Mouse (Mus musculus): ENCODE results near the gene Pacrg. TPM values are rescaled to one million over a fixed set of nuclear protein-coding genes. Genes with fewer than 3 reads are reported as not detected.

Pacrg gene
- total and polyA plus RNA-seq, 2 experiments = not detected

DNA sequence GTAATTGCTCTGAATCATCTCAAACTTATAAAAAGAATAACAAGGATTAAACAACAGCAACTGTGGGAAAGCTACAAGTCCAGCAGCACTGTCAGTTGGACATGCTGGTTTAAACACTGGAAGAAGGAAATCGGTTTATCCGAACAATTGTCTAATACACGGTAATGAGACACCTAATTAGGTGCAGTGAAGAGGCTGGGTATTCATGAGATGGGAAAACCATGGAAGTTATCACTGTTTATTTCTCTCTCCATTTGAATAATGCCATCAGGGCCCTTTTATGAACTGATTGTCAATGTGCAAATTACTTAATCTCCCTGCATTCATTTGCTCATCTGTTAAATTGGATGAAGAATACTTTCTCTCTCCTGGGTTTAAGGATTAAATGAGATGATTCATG lies 280.1 kb downstream of the Pacrg start:
- no peaks in the 10 kb centered on the region for H3K79me2 ChIP-seq (ENCODE audit: control insufficient read depth, insufficient read depth, low read length)
- H3K4me3 ChIP-seq (ENCODE audit: insufficient read depth, low read depth, low read length) = no peak overlapping the region
- H3K36me3 ChIP-seq (ENCODE audit: control insufficient read depth, insufficient read depth, low read length) = no peaks in the 10 kb centered on the region
- DNase-seq (ENCODE audit: extremely low read depth, low read depth, low spot score) = no peak
- TF ChIP-seq POLR2A (IDR thresholded peaks at IDR 0.05; ENCODE audit: extremely low read depth, insufficient read depth, low read length) = no peak
- TF ChIP-seq CTCF (IDR thresholded peaks at IDR 0.05; ENCODE audit: low read depth, low read length) = no peak
- peaks cover 4% of the 10 kb centered on the region; the same call in 1 of the 2 replicates for H3K4me1 ChIP-seq (ENCODE audit: control insufficient read depth, insufficient read depth, low read length)
- H3K27ac ChIP-seq (replicated peaks; ENCODE audit: insufficient read depth, low read depth, low read length) = no peak overlapping the region
- WGBS = 88% methylated on average over 3 of the region's 3 CpGs
- H3K27me3 ChIP-seq (ENCODE audit: control insufficient read depth, insufficient read depth, low read length) = no peaks in the 10 kb centered on the region
- H3K9ac ChIP-seq (ENCODE audit: low read depth, low read length) = no peak overlapping the region

GRCm38 (mm10) chr17:10558671-10559070 lies 281.4 kb downstream of the Pacrg start:
- Histone ChIP-seq H3K36me3 (ENCODE audit: control insufficient read depth, insufficient read depth, low read length) (no peaks in the 10 kb centered on the region), H3K9ac (ENCODE audit: low read depth, low read length) (no peak overlapping the region), H3K79me2 (ENCODE audit: control insufficient read depth, insufficient read depth, low read length) (no peaks in the 10 kb centered on the region), H3K4me1 (ENCODE audit: control insufficient read depth, insufficient read depth, low read length) (peaks cover 4% of the 10 kb centered on the region; the same call in 1 of the 2 replicates), H3K4me3 (ENCODE audit: insufficient read depth, low read depth, low read length) (no peak overlapping the region), H3K27me3 (ENCODE audit: control insufficient read depth, insufficient read depth, low read length) (no peaks in the 10 kb centered on the region), H3K27ac (replicated peaks; ENCODE audit: insufficient read depth, low read depth, low read length) (no peak overlapping the region)
- WGBS = 76% methylated on average over 8 of the region's 8 CpGs
- no peak for DNase-seq (ENCODE audit: extremely low read depth, low read depth, low spot score)
- TF ChIP-seq CTCF (IDR thresholded peaks at IDR 0.05; ENCODE audit: low read depth, low read length) (no peak), POLR2A (IDR thresholded peaks at IDR 0.05; ENCODE audit: extremely low read depth, insufficient read depth, low read length) (no peak)

DNA sequence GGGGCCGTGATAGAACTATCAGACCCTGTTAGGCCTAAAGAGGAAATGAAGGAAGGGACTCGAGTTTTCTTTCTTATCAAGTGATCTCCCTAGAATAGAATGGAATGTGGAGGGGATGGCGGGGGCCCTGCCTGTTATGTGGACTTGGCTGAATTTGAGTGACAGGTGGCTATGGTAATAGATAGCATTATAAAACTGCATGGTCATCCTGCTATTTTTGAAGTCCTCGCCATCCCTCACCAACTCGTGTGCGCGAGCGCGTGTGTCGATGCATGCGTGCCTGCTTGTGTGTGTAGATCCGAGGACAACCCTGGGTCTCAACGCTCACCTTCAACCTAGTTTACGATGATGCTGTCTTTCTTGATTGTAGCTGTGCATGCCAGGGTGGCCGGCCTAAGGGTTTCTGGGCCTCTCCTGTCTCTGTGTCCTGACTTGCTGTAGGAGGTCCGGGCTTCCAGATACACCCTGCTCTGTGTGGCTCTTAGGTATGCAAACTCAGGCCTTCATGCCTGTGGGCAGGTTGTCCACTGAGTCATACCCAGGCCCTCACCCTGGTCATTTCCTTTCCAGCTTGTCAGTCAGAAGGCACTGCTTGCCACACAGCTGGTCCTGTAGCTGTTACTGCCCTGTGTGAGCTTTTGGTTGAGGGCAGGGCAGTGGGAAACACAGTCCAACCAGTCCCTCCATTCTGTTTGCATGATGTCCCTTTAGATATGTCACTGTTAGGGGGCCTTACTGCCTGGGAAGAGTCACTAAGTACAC lies 287.6 kb downstream of the Pacrg start:
- no peak for TF ChIP-seq POLR2A (IDR thresholded peaks at IDR 0.05; ENCODE audit: extremely low read depth, insufficient read depth, low read length)
- no peak for TF ChIP-seq CTCF (IDR thresholded peaks at IDR 0.05; ENCODE audit: low read depth, low read length)
- 93% methylated on average over 16 of the region's 16 CpGs for WGBS
- Histone ChIP-seq H3K79me2 (ENCODE audit: control insufficient read depth, insufficient read depth, low read length) (no peaks in the 10 kb centered on the region), H3K27me3 (ENCODE audit: control insufficient read depth, insufficient read depth, low read length) (no peaks in the 10 kb centered on the region), H3K9ac (ENCODE audit: low read depth, low read length) (no peak overlapping the region), H3K4me1 (ENCODE audit: control insufficient read depth, insufficient read depth, low read length) (peaks cover 4% of the 10 kb centered on the region; the same call in 1 of the 2 replicates), H3K27ac (replicated peaks; ENCODE audit: insufficient read depth, low read depth, low read length) (no peak overlapping the region), H3K4me3 (ENCODE audit: insufficient read depth, low read depth, low read length) (no peak overlapping the region), H3K36me3 (ENCODE audit: control insufficient read depth, insufficient read depth, low read length) (no peaks in the 10 kb centered on the region)
- DNase-seq (ENCODE audit: extremely low read depth, low read depth, low spot score) = no peak

DNA sequence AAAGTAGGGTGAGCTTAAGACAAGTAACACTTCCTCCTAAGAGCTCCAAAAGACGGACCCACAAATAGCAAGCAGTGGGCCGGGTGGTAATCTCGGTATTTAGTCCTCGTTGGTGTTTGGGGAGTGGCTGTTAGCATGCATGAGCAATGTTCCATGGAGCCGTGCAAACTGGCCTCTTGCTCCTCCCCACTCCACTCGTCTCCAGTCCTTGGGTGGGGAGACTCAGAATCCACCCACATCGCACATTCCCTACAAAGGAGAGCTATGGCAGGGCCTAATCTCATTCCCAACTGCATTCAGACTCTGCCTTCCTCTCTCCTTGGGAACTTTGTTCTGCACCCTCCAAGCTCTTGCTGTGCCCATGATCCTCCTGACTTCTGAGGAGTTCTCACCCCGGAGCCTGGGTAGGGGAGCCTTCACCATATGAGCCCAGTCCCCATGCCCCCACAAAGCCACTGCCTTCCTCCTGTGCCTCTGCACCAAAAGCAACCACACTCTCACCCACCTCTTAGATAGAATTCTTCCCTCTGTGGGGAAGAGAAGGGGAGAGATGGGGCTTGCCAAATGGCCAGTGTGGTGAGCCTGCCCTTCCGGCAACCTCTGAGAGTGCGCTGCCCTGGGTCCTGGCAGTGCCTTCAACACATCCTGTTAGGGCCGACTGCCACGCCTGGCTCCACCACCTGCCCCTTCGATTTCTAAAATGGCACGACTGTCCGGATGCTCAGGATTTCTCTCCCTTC lies 289.2 kb downstream of the Pacrg start:
- DNase-seq (ENCODE audit: extremely low read depth, low read depth, low spot score) = no peak
- Histone ChIP-seq H3K79me2 (ENCODE audit: control insufficient read depth, insufficient read depth, low read length) (no peaks in the 10 kb centered on the region), H3K36me3 (ENCODE audit: control insufficient read depth, insufficient read depth, low read length) (no peaks in the 10 kb centered on the region), H3K4me3 (ENCODE audit: insufficient read depth, low read depth, low read length) (no peak overlapping the region), H3K4me1 (ENCODE audit: control insufficient read depth, insufficient read depth, low read length) (peaks cover 2% of the 10 kb centered on the region; the same call in 1 of the 2 replicates), H3K27ac (replicated peaks; ENCODE audit: insufficient read depth, low read depth, low read length) (no peak overlapping the region), H3K9ac (ENCODE audit: low read depth, low read length) (no peak overlapping the region), H3K27me3 (ENCODE audit: control insufficient read depth, insufficient read depth, low read length) (no peaks in the 10 kb centered on the region)
- TF ChIP-seq POLR2A (IDR thresholded peaks at IDR 0.05; ENCODE audit: extremely low read depth, insufficient read depth, low read length) (no peak), CTCF (IDR thresholded peaks at IDR 0.05; ENCODE audit: low read depth, low read length) (no peak)
- WGBS = 88% methylated on average over 15 of the region's 15 CpGs

DNA sequence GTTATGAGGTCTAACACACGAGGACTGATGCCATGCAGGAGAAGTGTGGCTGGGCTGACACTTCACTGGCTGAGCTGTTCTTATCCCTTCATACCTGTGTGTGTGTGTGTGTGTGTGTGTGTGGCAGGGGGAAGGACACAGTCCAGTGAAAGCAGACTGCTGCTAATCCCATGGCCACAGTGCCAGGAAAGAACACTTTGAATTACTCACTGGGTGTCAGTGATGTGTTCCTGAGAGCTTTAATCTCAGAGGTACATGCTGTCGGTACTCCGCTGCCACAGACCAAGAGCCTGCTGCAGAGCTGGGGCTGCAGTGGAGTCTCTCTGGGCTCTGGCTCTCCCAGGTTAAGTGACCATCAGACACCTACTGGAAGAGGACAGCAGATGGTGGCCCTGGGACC lies 290.3 kb downstream of the Pacrg start:
- Histone ChIP-seq H3K79me2 (ENCODE audit: control insufficient read depth, insufficient read depth, low read length) (no peaks in the 10 kb centered on the region), H3K36me3 (ENCODE audit: control insufficient read depth, insufficient read depth, low read length) (no peaks in the 10 kb centered on the region), H3K27ac (replicated peaks; ENCODE audit: insufficient read depth, low read depth, low read length) (no peak overlapping the region), H3K9ac (ENCODE audit: low read depth, low read length) (no peak overlapping the region), H3K4me1 (ENCODE audit: control insufficient read depth, insufficient read depth, low read length) (no peaks in the 10 kb centered on the region), H3K4me3 (ENCODE audit: insufficient read depth, low read depth, low read length) (no peak overlapping the region), H3K27me3 (ENCODE audit: control insufficient read depth, insufficient read depth, low read length) (no peaks in the 10 kb centered on the region)
- 81% methylated on average over 3 of the region's 3 CpGs for WGBS
- no peak for DNase-seq (ENCODE audit: extremely low read depth, low read depth, low spot score)
- TF ChIP-seq POLR2A (IDR thresholded peaks at IDR 0.05; ENCODE audit: extremely low read depth, insufficient read depth, low read length) (no peak), CTCF (IDR thresholded peaks at IDR 0.05; ENCODE audit: low read depth, low read length) (no peak)

Data from liver, adult 2 months (tissue).